Mouse (Mus musculus) lung, adult 2 months (tissue): ENCODE measurements around the gene Tsnaxip1. TPM values are rescaled to one million over a fixed set of nuclear protein-coding genes. Genes with fewer than 3 reads are reported as not detected.
A peak's percentile ranks its signal among the peaks of the same experiment; 100 is the strongest.

Experiments used
- DNase-seq: peaks from one replicate; pipeline ENCODE4 v3.0.0; 2022
- H3K4me1 ChIP-seq: fragments of 200-500 bp; 2 replicates; pipeline ENCODE4 v1.6.1; 2011; ENCODE audit warnings: low read length; ENCODE audit not compliant: control insufficient read depth, insufficient read depth
- H3K4me3 ChIP-seq: fragments of 200-500 bp; replicated peaks from 2 replicates; pipeline ENCODE3; 2011; ENCODE audit warnings: low read depth, mild to moderate bottlenecking, control low read depth, low read length; ENCODE audit errors: extremely low read depth
- CTCF ChIP-seq: fragments of 200-500 bp; IDR thresholded peaks from 2 replicates; pipeline ENCODE4 v1.5.1; 2011; ENCODE audit warnings: mild to moderate bottlenecking, low read length, control low read depth; ENCODE audit not compliant: insufficient read depth
- POLR2A ChIP-seq: fragments of 200-500 bp; IDR thresholded peaks from 2 replicates; pipeline ENCODE4 v1.6.1; 2011; ENCODE audit warnings: low read depth, mild to moderate bottlenecking, control low read depth, low read length, borderline replicate concordance; ENCODE audit errors: extremely low read depth
- WGBS: fragments of 180-500 bp; shearing (Covaris S2); methylation state at CpG from one replicate; pipeline ENCODE4 v1.1.7; 2018; 5-methylcytosine and 5-hydroxymethylcytosine counted together
- polyA plus RNA-seq: library from polyadenylated mRNA; depleted of rRNA; stranded (reverse); fragments of >200 nt; gene quantifications from 2 replicates; pipeline ENCODE4 v1.2.3, GENCODE M21; 2012

The Tsnaxip1 gene
- polyA plus RNA-seq, 1 experiment = 2.2 TPM

DNA sequence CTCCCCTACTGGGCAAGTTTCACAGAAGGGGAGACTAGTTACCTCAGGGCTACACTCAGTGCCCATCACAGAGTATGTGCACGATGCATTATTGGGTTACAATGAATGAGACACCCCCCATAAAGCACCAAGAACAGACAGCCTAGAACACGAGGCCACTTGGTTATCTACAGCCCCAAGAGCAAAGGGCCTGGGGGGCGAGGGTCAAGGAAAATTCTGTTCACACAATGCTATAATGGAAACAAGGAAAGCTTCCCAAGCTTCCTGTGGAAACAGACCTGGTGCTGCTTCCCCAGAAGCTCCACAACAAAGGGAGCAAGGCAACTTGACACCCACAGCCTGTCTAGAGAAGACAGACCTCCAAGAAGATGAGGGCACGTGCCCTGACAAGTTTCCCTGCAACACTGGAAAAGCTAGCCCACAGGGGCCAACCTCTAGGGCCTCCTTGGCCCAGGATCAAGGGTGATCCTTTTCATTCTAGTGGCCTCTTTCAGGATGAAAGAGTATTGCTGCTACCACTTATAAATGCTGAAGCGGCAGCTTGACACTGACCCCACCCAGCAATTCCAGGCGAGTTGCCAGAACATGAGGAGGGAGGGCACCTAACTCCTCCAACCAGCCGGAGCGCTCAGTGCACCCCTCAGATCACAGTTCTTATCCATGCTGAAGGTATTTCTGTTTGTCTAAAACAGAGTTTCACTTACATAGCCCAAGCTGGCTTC is 28.3 kb upstream of the Tsnaxip1 start:
- Histone ChIP-seq H3K4me3 (no peak overlapping the region), H3K4me1 (peaks cover 15% of the 10 kb centered on the region)
- 21% methylated on average over 8 of the region's 8 CpGs for WGBS
- DNase-seq = peak; percentile 86
- no peak for TF ChIP-seq POLR2A

DNA sequence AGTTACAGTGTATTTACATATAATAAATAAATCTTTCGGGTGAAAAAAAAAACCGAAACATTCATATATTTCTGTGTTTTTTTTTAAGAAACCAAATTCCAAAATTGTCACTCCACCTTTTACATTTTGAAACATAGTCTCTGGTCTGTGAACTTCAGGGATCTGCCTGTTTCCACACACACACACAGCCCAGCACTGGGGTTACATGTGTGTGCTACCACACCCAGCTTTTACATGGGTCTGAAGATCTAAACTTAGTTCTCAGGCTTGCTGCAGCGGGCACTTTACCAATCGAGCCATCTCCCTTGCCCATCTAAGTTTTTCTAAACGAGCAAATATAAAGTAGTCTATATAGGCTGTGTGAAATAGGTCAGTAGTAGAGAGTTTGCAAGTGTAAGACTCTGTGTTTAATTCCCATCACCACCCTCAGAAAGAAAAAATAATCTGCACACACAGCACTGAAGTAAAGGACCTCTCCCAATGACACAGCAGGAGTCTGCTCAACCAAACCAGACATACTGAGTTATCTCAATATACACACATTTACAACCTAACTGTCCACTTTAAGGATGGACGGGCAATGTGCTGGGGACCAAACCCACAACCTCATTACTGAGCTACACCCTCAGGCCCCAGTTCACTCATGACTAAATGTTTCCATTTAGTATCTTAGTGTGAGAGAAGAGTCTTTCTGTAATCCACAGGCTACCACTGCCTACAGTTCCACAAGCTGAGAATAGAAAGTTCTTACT is 26.2 kb upstream of the Tsnaxip1 start:
- DNase-seq = no peak
- Histone ChIP-seq H3K4me1 (peaks cover 15% of the 10 kb centered on the region), H3K4me3 (no peak overlapping the region)
- WGBS = 86% methylated on average over 6 of the region's 6 CpGs
- TF ChIP-seq POLR2A = no peak
- no peak for TF ChIP-seq CTCF

- WGBS = 69% methylated on average over 7 of the region's 7 CpGs
- H3K4me1 ChIP-seq = peaks cover 10% of the 10 kb centered on the region
- TF ChIP-seq POLR2A = no peak
- no peak for TF ChIP-seq CTCF
- DNase-seq = no peak
- H3K4me3 ChIP-seq = no peak overlapping the region
These were observed 22.7 kb upstream of the Tsnaxip1 start for GRCm38 (mm10) chr8:105804797-105805196.

DNA sequence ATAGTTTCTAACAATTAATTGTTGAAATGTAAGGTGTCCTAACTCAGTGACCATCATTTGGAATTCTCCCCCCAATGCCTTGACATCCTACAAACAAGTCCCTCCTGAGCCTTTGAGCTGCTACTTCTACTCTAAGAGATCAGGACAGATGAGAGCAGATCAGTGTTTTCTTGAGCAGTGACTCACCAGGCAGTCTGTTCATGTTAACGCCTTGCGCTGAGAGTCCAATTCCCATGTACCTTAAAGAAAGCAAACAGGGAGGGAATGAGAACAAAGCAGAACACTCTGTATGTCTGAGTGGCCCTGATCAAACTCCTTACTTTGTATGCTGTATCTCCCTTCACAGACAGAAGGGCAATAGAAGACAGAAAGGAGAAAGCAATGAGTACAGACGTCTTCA is 22.2 kb upstream of the Tsnaxip1 start:
- no peak overlapping the region for H3K4me3 ChIP-seq
- peaks cover 13% of the 10 kb centered on the region for H3K4me1 ChIP-seq
- no peak for TF ChIP-seq CTCF
- TF ChIP-seq POLR2A = no peak
- 62% methylated on average over 3 of the region's 3 CpGs for WGBS
- DNase-seq = no peak

DNA sequence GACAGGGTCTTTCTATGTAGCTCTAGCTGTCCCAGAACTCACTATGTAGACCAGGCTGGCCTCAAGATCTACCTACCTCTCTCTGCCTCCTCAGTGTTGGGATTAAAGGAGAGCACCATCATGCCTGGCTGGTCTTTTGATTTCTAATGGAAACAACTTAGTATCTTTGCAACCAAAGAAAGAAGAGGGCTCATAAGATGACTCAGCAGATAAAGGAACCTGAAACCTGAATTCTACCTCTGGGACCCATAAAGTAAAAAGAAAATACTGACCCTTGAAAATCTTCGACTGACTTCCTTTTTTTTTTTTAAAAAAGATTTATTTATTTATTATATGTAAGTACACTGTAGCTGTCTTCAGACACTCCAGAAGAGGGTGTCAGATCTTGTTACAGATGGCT is 21.6 kb upstream of the Tsnaxip1 start:
- TF ChIP-seq CTCF (no peak), POLR2A (no peak)
- Histone ChIP-seq H3K4me1 (peaks cover 15% of the 10 kb centered on the region), H3K4me3 (no peak overlapping the region)
- no peak for DNase-seq
- 30% methylated on average over 1 of the region's 1 CpGs for WGBS

- WGBS = 36% methylated on average over 5 of the region's 5 CpGs
- Histone ChIP-seq H3K4me1 (peaks cover 27% of the 10 kb centered on the region), H3K4me3 (no peak overlapping the region)
- DNase-seq = no peak
- TF ChIP-seq POLR2A (no peak), CTCF (no peak)
These were observed 19.8 kb upstream of the Tsnaxip1 start for GRCm38 (mm10) chr8:105807766-105808165.

GRCm38 (mm10) chr8:105808480-105808879 is 19.1 kb upstream of the Tsnaxip1 start:
- TF ChIP-seq POLR2A (no peak), CTCF (no peak)
- Histone ChIP-seq H3K4me1 (peaks cover 25% of the 10 kb centered on the region), H3K4me3 (no peak overlapping the region)
- 55% methylated on average over 2 of the region's 2 CpGs for WGBS
- DNase-seq = no peak

- WGBS = 63% methylated on average over 6 of the region's 6 CpGs
- Histone ChIP-seq H3K4me3 (no peak overlapping the region), H3K4me1 (peaks cover 25% of the 10 kb centered on the region)
- DNase-seq = no peak
- no peak for TF ChIP-seq POLR2A
These were observed 17.2 kb upstream of the Tsnaxip1 start for GRCm38 (mm10) chr8:105810245-105810786.

- 69% methylated on average over 10 of the region's 10 CpGs for WGBS
- Histone ChIP-seq H3K4me1 (peaks cover 25% of the 10 kb centered on the region), H3K4me3 (no peak overlapping the region)
- no peak for TF ChIP-seq POLR2A
- TF ChIP-seq CTCF = no peak
- no peak for DNase-seq
These were observed 16.5 kb upstream of the Tsnaxip1 start for GRCm38 (mm10) chr8:105811061-105811460.

DNA sequence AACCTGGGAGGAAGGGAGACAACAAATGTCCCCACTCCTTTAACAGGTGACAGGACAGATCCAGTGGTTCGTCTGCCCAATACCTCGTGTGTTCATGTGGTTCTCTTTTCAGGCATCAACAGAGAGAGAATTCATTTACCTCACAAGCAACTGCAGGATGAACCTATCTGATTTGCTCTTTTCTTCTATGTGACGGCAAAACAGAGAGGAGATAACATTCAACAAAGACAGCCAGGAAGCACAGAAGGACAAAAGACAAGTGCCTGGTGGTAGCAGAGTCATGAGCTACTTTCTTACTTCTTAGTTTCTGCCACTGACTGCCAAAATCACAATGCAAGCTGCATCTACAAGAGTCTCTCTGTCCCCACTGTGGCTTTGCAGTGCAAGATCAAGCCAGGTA is 16.0 kb upstream of the Tsnaxip1 start:
- no peak for DNase-seq
- WGBS = 51% methylated on average over 3 of the region's 3 CpGs
- no peak for TF ChIP-seq POLR2A
- no peak for TF ChIP-seq CTCF
- H3K4me3 ChIP-seq = no peak overlapping the region
- H3K4me1 ChIP-seq = peaks cover 25% of the 10 kb centered on the region
